Mouse (Mus musculus) cerebellum, adult 11 months (tissue): ENCODE measurements around the gene Elovl5.

Source experiments
- DNase-seq: peaks from one replicate; pipeline ENCODE4 v3.0.0; 2022

The Elovl5 gene

GRCm38 (mm10) chr9:78003278-78003677 lies 86.1 kb downstream of the Elovl5 start:
- no peak for DNase-seq

- no peak for DNase-seq
Observed at GRCm38 (mm10) chr9:78005481-78005880, 88.3 kb downstream of the Elovl5 start.

- DNase-seq, result peak; percentile 66
Observed at GRCm38 (mm10) chr9:78006209-78007001, 89.2 kb downstream of the Elovl5 start.

GRCm38 (mm10) chr9:78009382-78009781 lies 92.2 kb downstream of the Elovl5 start:
- DNase-seq, result no peak

- DNase-seq, result no peak
Observed at GRCm38 (mm10) chr9:78010187-78010586, 93.0 kb downstream of the Elovl5 start.

- DNase-seq, result no peak
Observed at GRCm38 (mm10) chr9:78010707-78011106, 93.5 kb downstream of the Elovl5 start.

GRCm38 (mm10) chr9:78012066-78012465 lies 94.9 kb downstream of the Elovl5 start:
- no peak for DNase-seq

GRCm38 (mm10) chr9:78012681-78013080 lies 95.5 kb downstream of the Elovl5 start:
- no peak for DNase-seq

- DNase-seq, result no peak
Observed at GRCm38 (mm10) chr9:78013813-78014212, 96.6 kb downstream of the Elovl5 start.

- no peak for DNase-seq
Observed at GRCm38 (mm10) chr9:78015816-78016215, 98.7 kb downstream of the Elovl5 start.

GRCm38 (mm10) chr9:78016288-78016687 lies 99.1 kb downstream of the Elovl5 start:
- no peak for DNase-seq

GRCm38 (mm10) chr9:78021256-78021655 lies 104.1 kb downstream of the Elovl5 start:
- no peak for DNase-seq

GRCm38 (mm10) chr9:78022187-78022945 lies 105.2 kb downstream of the Elovl5 start:
- DNase-seq, result no peak

- DNase-seq, result peak; percentile 32
Observed at GRCm38 (mm10) chr9:78024823-78025222, 107.7 kb downstream of the Elovl5 start.

GRCm38 (mm10) chr9:78027099-78027498 lies 109.9 kb downstream of the Elovl5 start:
- DNase-seq, result no peak

GRCm38 (mm10) chr9:78030835-78031456 lies 113.8 kb downstream of the Elovl5 start:
- DNase-seq, result no peak

- no peak for DNase-seq
Observed at GRCm38 (mm10) chr9:78032930-78033329, 115.8 kb downstream of the Elovl5 start.
